Mouse (Mus musculus) CH12.LX (cell line): ENCODE measurements around the gene Folr1. TPM values are rescaled to one million over a fixed set of nuclear protein-coding genes. Genes with fewer than 3 reads are reported as not detected.
A peak's percentile ranks its signal among the peaks of the same experiment; 100 is the strongest.

Source experiments
- DNase-seq: peaks from one replicate; pipeline ENCODE4 v3.0.0-alpha.2; 2013; ENCODE audit errors: extremely low read depth
- H3K27ac ChIP-seq: 2 replicates; pipeline ENCODE4 v1.5.1; 2012; ENCODE audit warnings: low read depth, mild to moderate bottlenecking, control low read depth, moderate library complexity; ENCODE audit not compliant: insufficient read depth
- H3K27me3 ChIP-seq: replicated peaks from 2 replicates; pipeline ENCODE3; 2012; ENCODE audit warnings: inconsistent platforms
- H3K36me3 ChIP-seq, 2 experiments: replicated peaks in 1 of 2; 2 replicates each; pipeline versions ENCODE3 to v1.6.1; 2012; ENCODE audit warnings: inconsistent platforms in 1 of 2, low read length in 1 of 2, mild to moderate bottlenecking in 1 of 2, mixed read lengths in 1 of 2, moderate library complexity in 1 of 2; ENCODE audit not compliant: control insufficient read depth in 1 of 2, insufficient read depth in 1 of 2
- H3K4me1 ChIP-seq, 2 experiments: 2 replicates each; pipeline ENCODE4 v1.6.1; 2012; ENCODE audit warnings: inconsistent platforms in 1 of 2, moderate library complexity in 1 of 2; ENCODE audit not compliant: insufficient read depth in 2 of 2, control insufficient read depth in 1 of 2
- H3K4me2 ChIP-seq: 2 replicates; pipeline ENCODE4 v1.6.1; 2012; ENCODE audit warnings: low read depth, mild to moderate bottlenecking, control low read depth; ENCODE audit not compliant: poor library complexity, insufficient read depth, severe bottlenecking
- H3K4me3 ChIP-seq, 3 experiments: fragments of 150-350 bp in 1 of 3; sonication (generic) in 1 of 3; replicated peaks in 1 of 3; 2 replicates each; pipeline versions ENCODE3 to v1.5.1; 2011 to 2012; ENCODE audit warnings: low read depth in 2 of 3, low read length in 2 of 3, mild to moderate bottlenecking in 2 of 3, moderate library complexity in 2 of 3, control low read depth in 1 of 3, improper control_type of control experiment in 1 of 3, inconsistent platforms in 1 of 3, mixed read lengths in 1 of 3; ENCODE audit not compliant: poor library complexity in 1 of 3
- H3K79me2 ChIP-seq: replicated peaks from 2 replicates; pipeline ENCODE4 v1.6.1; 2012; ENCODE audit warnings: mild to moderate bottlenecking, moderate library complexity; ENCODE audit not compliant: control insufficient read depth, poor library complexity, insufficient read depth, severe bottlenecking; ENCODE audit errors: extremely low read depth
- H3K9ac ChIP-seq: 2 replicates; pipeline ENCODE4 v1.6.1; 2012; ENCODE audit warnings: low read depth, mild to moderate bottlenecking, control low read depth, moderate library complexity; ENCODE audit not compliant: insufficient read depth
- H3K9me3 ChIP-seq: replicated peaks from 2 replicates; pipeline ENCODE3; 2012; ENCODE audit warnings: low read length, inconsistent platforms, mixed read lengths
- BHLHE40 ChIP-seq: IDR thresholded peaks from 2 replicates; pipeline ENCODE4 v1.6.1; 2011; ENCODE audit warnings: mild to moderate bottlenecking, low read depth, low read length, improper control_type of control experiment
- CHD1 ChIP-seq: IDR thresholded peaks from 2 replicates; pipeline ENCODE4 v1.6.1; 2012; ENCODE audit warnings: low read depth, low read length, improper control_type of control experiment, inconsistent platforms
- CHD2 ChIP-seq: IDR thresholded peaks from 2 replicates; pipeline ENCODE4 v1.6.1; 2011; ENCODE audit warnings: low read length, improper control_type of control experiment
- CTCF ChIP-seq, 2 experiments: IDR thresholded peaks in 1 of 2; conservative IDR thresholded peaks in 1 of 2; 2 replicates each; pipeline ENCODE4 v1.5.1; 2011 to 2012; ENCODE audit warnings: low read depth in 2 of 2, low read length in 2 of 2, improper control_type of control experiment in 1 of 2, inconsistent platforms in 1 of 2, mild to moderate bottlenecking in 1 of 2, moderate library complexity in 1 of 2
- EP300 ChIP-seq: IDR thresholded peaks from 2 replicates; pipeline ENCODE4 v1.6.1; 2011; ENCODE audit warnings: low read length, improper control_type of control experiment
- ETS1 ChIP-seq: conservative IDR thresholded peaks from 2 replicates; pipeline ENCODE4 v1.6.1; 2012; ENCODE audit warnings: low read depth, mild to moderate bottlenecking, inconsistent platforms, low read length, improper control_type of control experiment, moderate library complexity
- GABPA ChIP-seq: IDR thresholded peaks from 2 replicates; pipeline ENCODE4 v1.6.1; 2012; ENCODE audit warnings: low read depth, low read length, improper control_type of control experiment, inconsistent platforms; ENCODE audit not compliant: insufficient replicate concordance
- HCFC1 ChIP-seq: IDR thresholded peaks from 2 replicates; pipeline ENCODE4 v1.6.1; 2012; ENCODE audit warnings: low read depth, mild to moderate bottlenecking, inconsistent platforms, low read length, improper control_type of control experiment
- IRF4 ChIP-seq: IDR thresholded peaks from 2 replicates; pipeline ENCODE4 v1.6.1; 2014; ENCODE audit warnings: low read depth, mild to moderate bottlenecking, inconsistent platforms, low read length, improper control_type of control experiment
- JUN ChIP-seq: IDR thresholded peaks from 2 replicates; pipeline ENCODE4 v1.6.1; 2011; ENCODE audit warnings: low read depth, mild to moderate bottlenecking, low read length, improper control_type of control experiment, moderate library complexity; ENCODE audit not compliant: insufficient read depth
- KAT2A ChIP-seq: IDR thresholded peaks from 2 replicates; pipeline ENCODE4 v1.6.1; 2012; ENCODE audit warnings: low read length, improper control_type of control experiment, inconsistent platforms; ENCODE audit not compliant: insufficient replicate concordance
- MAX ChIP-seq: IDR thresholded peaks from 2 replicates; pipeline ENCODE4 v1.6.1; 2011; ENCODE audit warnings: low read length, improper control_type of control experiment
- MAZ ChIP-seq: IDR thresholded peaks from 2 replicates; pipeline ENCODE4 v1.6.1; 2012; ENCODE audit warnings: low read depth, mild to moderate bottlenecking, inconsistent platforms, low read length, improper control_type of control experiment, moderate library complexity
- MYC ChIP-seq: IDR thresholded peaks from 2 replicates; pipeline ENCODE4 v1.6.1; 2011; ENCODE audit warnings: low read depth, mild to moderate bottlenecking, improper control_type of control experiment, low read length
- NRF1 ChIP-seq: IDR thresholded peaks from 2 replicates; pipeline ENCODE4 v1.6.1; 2014; ENCODE audit warnings: low read depth, mild to moderate bottlenecking, inconsistent platforms, low read length, improper control_type of control experiment, moderate library complexity
- PAX5 ChIP-seq: IDR thresholded peaks from 2 replicates; pipeline ENCODE4 v1.6.1; 2012; ENCODE audit warnings: low read length, inconsistent platforms, mixed read lengths
- RAD21 ChIP-seq: IDR thresholded peaks from 2 replicates; pipeline ENCODE4 v1.6.1; 2011; ENCODE audit warnings: low read depth, mild to moderate bottlenecking, low read length, improper control_type of control experiment, moderate library complexity
- RCOR1 ChIP-seq: conservative IDR thresholded peaks from 2 replicates; pipeline ENCODE4 v1.6.1; 2012; ENCODE audit warnings: low read depth, mild to moderate bottlenecking, inconsistent platforms, low read length, improper control_type of control experiment
- SIN3A ChIP-seq: IDR thresholded peaks from 2 replicates; pipeline ENCODE4 v1.6.1; 2012; ENCODE audit warnings: low read length, improper control_type of control experiment, inconsistent platforms
- SMC3 ChIP-seq: IDR thresholded peaks from 2 replicates; pipeline ENCODE4 v1.6.1; 2011; ENCODE audit warnings: low read depth, low read length, improper control_type of control experiment
- TBP ChIP-seq: conservative IDR thresholded peaks from 2 replicates; pipeline ENCODE4 v1.6.1; 2011; ENCODE audit warnings: low read depth, low read length, improper control_type of control experiment
- TCF12 ChIP-seq: IDR thresholded peaks from 2 replicates; pipeline ENCODE4 v1.6.1; 2014; ENCODE audit warnings: low read depth, mild to moderate bottlenecking, inconsistent platforms, low read length, improper control_type of control experiment
- UBTF ChIP-seq: IDR thresholded peaks from 2 replicates; pipeline ENCODE4 v1.6.1; 2012; ENCODE audit warnings: low read depth, mild to moderate bottlenecking, inconsistent platforms, low read length, improper control_type of control experiment, moderate library complexity
- USF1 ChIP-seq: IDR thresholded peaks from 2 replicates; pipeline ENCODE4 v1.6.1; 2014; ENCODE audit warnings: low read depth, mild to moderate bottlenecking, inconsistent platforms, low read length, improper control_type of control experiment
- USF2 ChIP-seq: conservative IDR thresholded peaks from 2 replicates; pipeline ENCODE4 v1.6.1; 2011; ENCODE audit warnings: low read depth, low read length, improper control_type of control experiment
- ZC3H11A ChIP-seq: IDR thresholded peaks from 2 replicates; pipeline ENCODE4 v1.6.1; 2012; ENCODE audit warnings: low read depth, mild to moderate bottlenecking, inconsistent platforms, low read length, improper control_type of control experiment
- ZKSCAN1 ChIP-seq: IDR thresholded peaks from 2 replicates; pipeline ENCODE4 v1.6.1; 2012; ENCODE audit warnings: low read depth, inconsistent platforms, low read length, improper control_type of control experiment, borderline replicate concordance
- ZNF384 ChIP-seq: IDR thresholded peaks from 2 replicates; pipeline ENCODE4 v1.6.1; 2012; ENCODE audit warnings: low read depth, low read length, improper control_type of control experiment, inconsistent platforms
- dilution Hi-C: fragments of 300-500 bp; cut with MboI; formaldehyde crosslinking; loops from 2 replicates; pipeline ENCODE4 v1.14.3; 2020; ENCODE audit warnings: low sequenced_read_pairs; ENCODE audit not compliant: extremely low pct_unique_long_range_greater_than_20kb, extremely low pct_ligation_motif_present
- in situ Hi-C: fragments of 300-500 bp; cut with MboI; formaldehyde crosslinking; loops from 3 replicates; pipeline ENCODE4 v1.14.3; 2019; ENCODE audit warnings: low sequenced_read_pairs, low pct_ligation_motif_present, low pct_unique_long_range_greater_than_20kb, mixed read lengths
- polyA plus RNA-seq: library from polyadenylated mRNA; unstranded; fragments of >175 nt; gene quantifications from 2 replicates; pipeline ENCODE4 v1.2.1, GENCODE M21; 2012; ENCODE audit warnings: low read depth; ENCODE audit not compliant: insufficient read length
- total RNA-seq, 2 experiments: library from RNA; depleted of rRNA; stranded (reverse); fragments of 300-350 nt in 1 of 2; fragments of >200 nt in 1 of 2; gene quantifications; 2 replicates each; pipeline ENCODE4 v1.2.3; 2012 to 2014

The Folr1 gene
- total and polyA plus RNA-seq, 3 experiments = 0.25 TPM; not detected in 2

DNA sequence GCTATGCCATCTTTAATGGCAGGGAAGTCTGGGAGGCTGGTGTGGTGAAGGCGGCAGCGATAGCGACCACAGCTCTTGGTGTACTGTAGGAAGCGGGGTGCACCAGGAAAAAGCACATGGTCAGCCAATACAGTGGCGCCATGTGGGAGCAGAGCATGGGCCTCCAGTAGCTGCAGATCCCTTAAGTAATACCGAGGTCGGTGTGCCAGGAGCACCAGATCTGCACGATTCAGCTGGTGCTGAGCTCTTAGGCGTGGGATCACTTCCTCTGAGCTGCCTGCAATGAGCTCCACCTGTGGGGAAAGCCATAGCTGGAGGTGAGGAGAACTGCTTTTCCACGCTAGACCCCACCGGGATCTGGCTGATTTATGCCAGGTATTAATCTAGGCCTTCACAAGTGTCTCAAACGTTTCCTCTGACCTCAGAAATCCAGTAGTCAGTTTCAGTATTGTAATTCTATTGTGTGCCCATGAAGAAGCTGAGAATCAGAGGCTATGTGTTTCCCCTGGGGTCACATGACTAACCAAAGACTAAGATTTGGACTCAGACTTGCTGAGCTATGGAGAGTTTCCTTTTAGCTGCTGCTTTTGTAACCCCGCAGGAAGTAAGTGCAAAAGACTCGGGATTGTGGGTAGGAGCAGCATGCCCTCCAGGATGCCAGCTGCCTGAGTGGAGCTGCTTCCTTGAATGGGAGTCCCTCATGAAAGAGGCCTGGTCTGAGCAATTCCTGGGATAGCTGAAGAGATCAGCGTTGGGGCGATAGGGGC is 29.9 kb upstream of the Folr1 start:
- H3K27ac ChIP-seq = peak overlapping the region; percentile 2; the same call in 1 of the 2 replicates

DNA sequence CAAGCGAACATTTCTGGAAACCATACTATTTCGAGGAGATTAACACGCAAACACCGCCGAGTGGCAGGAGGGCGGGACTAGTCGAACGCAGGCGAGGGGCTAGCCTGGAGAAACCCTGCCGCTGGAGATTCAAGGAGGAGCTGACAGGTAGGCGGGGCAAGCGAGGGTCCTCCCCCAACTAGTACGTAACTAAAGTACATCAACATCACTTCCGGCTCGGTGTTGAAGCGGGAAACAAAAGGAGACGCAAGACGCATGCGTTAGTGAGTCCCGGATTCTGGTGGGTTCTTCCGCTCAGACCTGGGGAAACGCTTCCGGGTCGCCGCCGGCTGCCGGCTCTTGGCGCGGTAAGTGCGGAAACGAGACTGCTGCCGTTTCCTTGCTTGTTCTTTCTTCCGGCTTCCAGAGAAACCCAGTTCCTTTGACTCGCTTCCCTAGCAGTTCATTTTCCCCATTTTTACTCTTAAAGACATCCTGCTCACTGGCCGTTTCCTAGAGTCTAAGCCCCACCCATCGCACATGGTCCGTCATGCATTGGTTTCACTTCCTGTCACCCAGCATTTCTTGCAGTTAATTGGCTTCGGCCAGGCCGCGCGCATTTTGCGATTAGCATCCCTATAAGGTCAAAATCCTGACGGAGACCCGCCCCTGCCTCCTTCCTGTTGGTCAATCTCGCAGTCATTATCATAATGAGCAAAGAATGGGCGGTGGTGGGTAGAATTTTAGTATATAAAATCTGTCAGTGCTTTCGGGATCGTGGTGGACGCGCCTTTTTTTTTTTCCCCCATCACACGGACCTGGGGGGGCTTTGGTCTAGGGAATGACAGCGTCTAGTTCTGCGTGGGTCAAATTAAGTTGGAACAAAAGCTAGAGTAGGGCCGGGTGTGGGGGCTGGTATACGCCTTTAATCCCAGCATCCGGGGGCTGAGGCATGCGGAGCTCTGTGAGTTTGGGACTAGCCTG is 25.8 kb upstream of the Folr1 start:
- dilution Hi-C loops (no loop called here), in situ Hi-C loops (no loop called here)
- no peaks in the 10 kb centered on the region for H3K79me2 ChIP-seq
- TF ChIP-seq IRF4 = peak; percentile 85
- TF ChIP-seq UBTF = no peak
- TF ChIP-seq TBP = peak; percentile 78
- no peak for TF ChIP-seq EP300
- TF ChIP-seq USF1 = peak; percentile 32; the same call in 1 of the 2 replicates
- 0 out of 2 replicates have a peak, but pooled peaks have one; percentile 40 for TF ChIP-seq MAZ
- TF ChIP-seq RCOR1 = peak; percentile 85
- peak; percentile 97 for TF ChIP-seq MAX
- no peak for TF ChIP-seq ETS1
- peak; percentile 66 for TF ChIP-seq ZNF384
- TF ChIP-seq ZKSCAN1 = no peak
- TF ChIP-seq ZC3H11A = no peak
- TF ChIP-seq CTCF (conservative IDR thresholded peaks at IDR 0.05 in 1 of 2, IDR thresholded peaks at IDR 0.05 in 1 of 2; ENCODE audit: low read depth in 2 of 2, low read length in 2 of 2) = no peak
- TF ChIP-seq KAT2A = peak; percentile 95
- peak; percentile 93 for TF ChIP-seq HCFC1
- peak; percentile 88 for TF ChIP-seq SIN3A
- no peak for TF ChIP-seq SMC3
- no peak for TF ChIP-seq PAX5
- peak; percentile 38; the same call in 1 of the 2 replicates for TF ChIP-seq JUN
- TF ChIP-seq MYC = peak; percentile 100
- peak; percentile 95 for TF ChIP-seq CHD2
- TF ChIP-seq TCF12 = peak; percentile 40
- TF ChIP-seq RAD21 = no peak
- TF ChIP-seq CHD1 = no peak
- peak; percentile 97 for TF ChIP-seq NRF1

More for the DNA sequence above, 29.9 kb upstream of the Folr1 start:
- dilution Hi-C loops (no loop called here), in situ Hi-C loops (no loop called here)
- DNase-seq = peak; percentile 23
- Histone ChIP-seq H3K36me3 (peaks cover 6 to 45% of the 10 kb centered on the region in 2 experiments), H3K27me3 (no peaks in the 10 kb centered on the region), H3K4me1 (peaks cover 8 to 39% of the 10 kb centered on the region in 2 experiments), H3K9ac (no peak overlapping the region), H3K9me3 (peaks cover 6% of the 10 kb centered on the region)
- peak; percentile 45; the same call in 1 of the 2 replicates for TF ChIP-seq USF1
- TF ChIP-seq MAX = no peak
- TF ChIP-seq UBTF = no peak
- TF ChIP-seq TBP = no peak
- no peak for TF ChIP-seq RAD21
- no peak for TF ChIP-seq CHD2
- TF ChIP-seq MYC = no peak
- TF ChIP-seq BHLHE40 = 0 out of 2 replicates have a peak, but pooled peaks have one; percentile 11
- TF ChIP-seq USF2 = peak; percentile 50; the same call in 1 of the 2 replicates
- no peak for TF ChIP-seq GABPA
- TF ChIP-seq, all 38 proteins: peak for 3
- H3K4me3 ChIP-seq = no peak overlapping the region
- H3K4me2 ChIP-seq = no peak overlapping the region
- no peaks in the 10 kb centered on the region for H3K79me2 ChIP-seq

More for the DNA sequence above, 25.8 kb upstream of the Folr1 start:
- peaks cover 8 to 41% of the 10 kb centered on the region in 2 experiments for H3K4me1 ChIP-seq
- peak; percentile 99 for DNase-seq
- H3K27ac ChIP-seq = peak overlapping the region; percentile 77
- H3K9ac ChIP-seq = peak overlapping the region; percentile 95
- H3K9me3 ChIP-seq = no peaks in the 10 kb centered on the region
- H3K27me3 ChIP-seq = no peaks in the 10 kb centered on the region
- peak overlapping the region; percentile 96 for H3K4me2 ChIP-seq
- peaks cover 6 to 32% of the 10 kb centered on the region in 2 experiments for H3K36me3 ChIP-seq
- peak overlapping the region; percentile 62 to 84 (median 80) for H3K4me3 ChIP-seq
